Mouse (Mus musculus) left cerebral cortex, adult 9 months (tissue): ENCODE measurements around the gene Grap.

ENCODE experiments used
- DNase-seq, 2 experiments: peaks; one replicate each; pipeline ENCODE4 v3.0.0; 2022; ENCODE audit warnings: low spot score in 2 of 2

Grap gene

GRCm38 (mm10) chr11:61658360-61658922, 5.4 kb downstream of the Grap start:
- no peak for DNase-seq

- DNase-seq: peak in 1 of 2 experiments; percentile 21
Observed at GRCm38 (mm10) chr11:61659011-61659858, 6.2 kb downstream of the Grap start.

GRCm38 (mm10) chr11:61660001-61660400, 6.9 kb downstream of the Grap start:
- DNase-seq: no peak

GRCm38 (mm10) chr11:61660806-61661392, 7.8 kb downstream of the Grap start:
- DNase-seq: no peak

- DNase-seq: no peak
Observed at GRCm38 (mm10) chr11:61662189-61662588, 9.1 kb downstream of the Grap start.

- DNase-seq: no peak
Observed at GRCm38 (mm10) chr11:61665401-61665800, 12.3 kb downstream of the Grap start.

- peak in 1 of 2 experiments; percentile 55 for DNase-seq
Observed at GRCm38 (mm10) chr11:61665991-61666799, 13.1 kb downstream of the Grap start.

- DNase-seq: no peak
Observed at GRCm38 (mm10) chr11:61667248-61667647, 14.2 kb downstream of the Grap start.

- DNase-seq: no peak
Observed at GRCm38 (mm10) chr11:61667782-61668181, 14.7 kb downstream of the Grap start.

GRCm38 (mm10) chr11:61669492-61670490, 16.7 kb downstream of the Grap start:
- DNase-seq: no peak

- DNase-seq: no peak
Observed at GRCm38 (mm10) chr11:61671781-61672383, 18.8 kb downstream of the Grap start.

- DNase-seq: peak in 1 of 2 experiments; percentile 29
Observed at GRCm38 (mm10) chr11:61673686-61674085, 20.6 kb downstream of the Grap start.

GRCm38 (mm10) chr11:61674151-61674838, 21.2 kb downstream of the Grap start:
- DNase-seq: no peak

- no peak for DNase-seq
Observed at GRCm38 (mm10) chr11:61674839-61675159, 21.7 kb downstream of the Grap start.

GRCm38 (mm10) chr11:61675332-61675731, 22.3 kb downstream of the Grap start:
- no peak for DNase-seq

GRCm38 (mm10) chr11:61676216-61676854, 23.3 kb downstream of the Grap start:
- no peak for DNase-seq

GRCm38 (mm10) chr11:61677709-61678108, 24.6 kb downstream of the Grap start:
- DNase-seq: no peak

GRCm38 (mm10) chr11:61679091-61679866, 26.2 kb downstream of the Grap start:
- no peak for DNase-seq
